Mouse (Mus musculus): ENCODE measurements around the gene Adamts20. TPM values are rescaled to one million over a fixed set of nuclear protein-coding genes. Genes with fewer than 3 reads are reported as not detected.
"Not testable (repeated sequence)": the region's sequence is repeated elsewhere in the genome, so short reads cannot be mapped to it uniquely, and the experiment has no call there.

Gene Adamts20
- 0.88 and 1.1 TPM in 2 replicates for polyA plus RNA-seq (2014; fragmentation: Nextera tagmentation; extraction: Ambion mirVana)

DNA sequence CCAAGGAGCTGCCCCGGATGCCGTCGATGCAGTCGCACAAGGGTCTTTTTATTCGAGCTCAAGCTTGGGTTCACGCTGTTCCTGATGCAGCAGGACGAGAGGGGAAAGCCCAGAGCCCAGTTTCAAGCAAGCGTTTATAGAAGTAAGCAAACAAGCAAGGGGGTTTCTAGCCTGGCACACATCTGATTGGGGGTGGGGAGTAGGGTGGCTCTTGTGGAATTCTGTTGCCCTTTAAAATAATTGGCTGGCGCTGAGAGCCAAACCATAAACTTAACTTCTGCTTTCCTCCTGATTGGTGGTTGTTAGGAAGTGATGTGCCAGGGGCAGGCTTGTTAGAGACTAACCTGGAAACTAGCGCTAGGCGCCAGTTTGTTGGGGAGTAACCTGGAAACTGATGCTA is at the start of gene Adamts20:
TSS of gene Adamts20 (minus strand) at position 101 of the 400 bp plus-strand sequence.
- Histone ChIP-seq H3K4me3 (ENCODE audit: control insufficient read depth in 1 of 2, insufficient read depth in 1 of 2, low read depth in 1 of 2, low read length in 2 of 2) (no peak within 1 kb of the TSS), H3K9ac (ENCODE audit: low read length) (no peak within 1 kb of the TSS), H3K36me3 (ENCODE audit: control insufficient read depth, insufficient read depth, low read length) (no peaks in the 10 kb centered on the region), H3K4me1 (ENCODE audit: control insufficient read depth in 2 of 2, insufficient read depth in 2 of 2, low read length in 2 of 2) (no peaks in the 10 kb centered on the region), H3K4me2 (ENCODE audit: low read length) (no peak within 1 kb of the TSS), H3K27me3 (ENCODE audit: control insufficient read depth, insufficient read depth, low read length) (no peaks in the 10 kb centered on the region), H3K9me3 (ENCODE audit: control insufficient read depth, low read length) (no peaks in the 10 kb centered on the region), H3K27ac (replicated peaks in 1 of 2; ENCODE audit: control insufficient read depth in 1 of 2, insufficient read depth in 1 of 2, low read depth in 2 of 2, low read length in 2 of 2) (no peak within 1 kb of the TSS)
- no peak for ATAC-seq (ENCODE audit: insufficient number of reproducible peaks, insufficient read depth, low FRiP score, low read depth)
- WGBS, result 81% methylated on average over 11 of the region's 11 CpGs

DNA sequence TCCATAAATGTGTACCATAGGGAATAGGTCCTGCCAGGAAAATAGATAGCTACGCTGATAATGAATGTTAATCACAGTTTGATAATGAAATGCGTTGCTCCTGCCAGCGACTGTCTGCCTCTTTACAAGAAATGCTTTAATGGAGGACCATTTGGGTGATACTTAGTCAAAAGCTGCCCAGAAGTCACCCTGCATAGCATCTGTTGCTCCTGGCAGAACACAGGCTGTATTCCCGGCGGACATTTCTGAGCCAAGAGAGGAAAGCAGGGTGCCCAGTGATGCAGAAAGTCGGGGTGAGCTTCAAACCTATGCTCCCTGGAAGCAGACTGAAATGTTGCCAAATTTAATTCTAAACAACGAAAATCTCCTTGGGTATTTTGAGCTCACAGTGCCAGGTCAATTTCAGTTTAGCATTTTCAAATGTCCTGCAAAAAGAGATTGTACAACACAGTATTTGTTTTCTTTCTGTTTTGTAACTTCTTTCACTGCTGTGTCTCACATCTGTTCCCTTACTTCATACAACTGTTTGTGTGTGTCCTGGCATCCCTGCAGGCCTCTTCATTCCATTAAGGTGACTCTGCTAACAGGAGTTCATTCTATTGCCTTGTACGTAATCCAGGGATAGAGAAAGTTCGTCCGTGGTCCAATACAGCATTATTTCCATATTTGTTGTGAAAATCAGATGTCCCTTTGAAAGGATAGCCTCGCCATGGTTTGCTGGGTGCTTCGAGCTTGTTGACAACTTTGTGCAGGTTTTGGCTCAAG is 38.4 kb upstream of the Adamts20 start:
- no peaks in the 10 kb centered on the region for H3K36me3 ChIP-seq (ENCODE audit: control insufficient read depth, insufficient read depth, low read length)
- no peak overlapping the region for H3K4me3 ChIP-seq (ENCODE audit: control insufficient read depth in 1 of 2, insufficient read depth in 1 of 2, low read depth in 1 of 2, low read length in 2 of 2)
- H3K27me3 ChIP-seq (ENCODE audit: control insufficient read depth, insufficient read depth, low read length), result no peaks in the 10 kb centered on the region
- H3K27ac ChIP-seq (replicated peaks in 1 of 2; ENCODE audit: control insufficient read depth in 1 of 2, insufficient read depth in 1 of 2, low read depth in 2 of 2, low read length in 2 of 2), result no peak overlapping the region
- peaks cover 3% of the 10 kb centered on the region for H3K9me3 ChIP-seq (ENCODE audit: control insufficient read depth, low read length)
- 73% methylated on average over 12 of the region's 12 CpGs for WGBS
- ATAC-seq (ENCODE audit: insufficient number of reproducible peaks, insufficient read depth, low FRiP score, low read depth), result no peak
- no peak overlapping the region for H3K4me2 ChIP-seq (ENCODE audit: low read length)
- H3K4me1 ChIP-seq (ENCODE audit: control insufficient read depth in 2 of 2, insufficient read depth in 2 of 2, low read length in 2 of 2), result no peaks in the 10 kb centered on the region; a peak in 1 of 4 replicates
- no peak overlapping the region for H3K9ac ChIP-seq (ENCODE audit: low read length)

DNA sequence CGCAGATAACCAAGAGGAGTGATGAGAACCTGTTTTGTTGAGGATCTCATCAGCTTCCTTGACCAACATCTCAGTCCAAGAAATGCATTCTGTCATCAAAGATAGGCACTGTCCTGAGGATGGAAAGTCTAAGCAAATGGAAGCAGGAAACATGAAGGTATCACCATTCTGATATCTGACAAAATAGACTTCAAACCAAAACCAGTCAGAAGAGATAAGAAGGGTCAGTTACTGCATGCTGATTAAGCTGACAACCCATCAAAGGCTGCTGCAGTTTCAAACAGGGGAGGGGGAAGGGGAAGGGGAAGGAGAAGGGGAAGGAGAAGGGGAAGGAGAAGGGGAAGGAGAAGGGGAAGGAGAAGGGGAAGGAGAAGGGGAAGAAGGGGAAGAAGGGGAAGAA is 34.0 kb upstream of the Adamts20 start:
- no peak for ATAC-seq (ENCODE audit: insufficient number of reproducible peaks, insufficient read depth, low FRiP score, low read depth)
- WGBS, result 41% methylated on average over 1 of the region's 1 CpGs
- Histone ChIP-seq H3K4me2 (ENCODE audit: low read length) (no peak overlapping the region), H3K4me3 (ENCODE audit: control insufficient read depth in 1 of 2, insufficient read depth in 1 of 2, low read depth in 1 of 2, low read length in 2 of 2) (no peak overlapping the region), H3K9me3 (ENCODE audit: control insufficient read depth, low read length) (peaks cover 3% of the 10 kb centered on the region; the same call in 1 of the 2 replicates), H3K4me1 (ENCODE audit: control insufficient read depth in 2 of 2, insufficient read depth in 2 of 2, low read length in 2 of 2) (no peaks in the 10 kb centered on the region), H3K36me3 (ENCODE audit: control insufficient read depth, insufficient read depth, low read length) (no peaks in the 10 kb centered on the region), H3K27ac (replicated peaks in 1 of 2; ENCODE audit: control insufficient read depth in 1 of 2, insufficient read depth in 1 of 2, low read depth in 2 of 2, low read length in 2 of 2) (no peak overlapping the region), H3K27me3 (ENCODE audit: control insufficient read depth, insufficient read depth, low read length) (no peaks in the 10 kb centered on the region), H3K9ac (ENCODE audit: low read length) (no peak overlapping the region)

DNA sequence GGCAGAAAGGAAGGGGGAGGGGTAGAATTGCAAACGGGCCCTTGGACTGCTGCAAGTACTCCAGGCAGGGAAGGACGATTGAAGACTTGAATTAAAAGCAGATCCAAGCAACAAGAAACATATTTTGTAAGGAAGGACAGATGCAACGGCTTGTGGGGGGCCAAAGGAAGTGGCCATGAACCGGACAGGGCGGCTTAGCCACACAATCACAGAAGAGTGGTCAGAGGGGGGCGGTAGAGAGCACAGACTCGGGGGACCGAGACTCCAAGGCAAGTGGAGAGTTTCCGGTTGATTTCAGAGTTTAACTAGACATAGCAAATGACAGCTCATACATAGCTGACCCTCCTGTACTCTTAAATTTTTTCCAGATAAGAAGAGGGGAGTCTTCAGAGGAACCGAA is 30.7 kb upstream of the Adamts20 start:
- Histone ChIP-seq H3K36me3 (ENCODE audit: control insufficient read depth, insufficient read depth, low read length) (no peaks in the 10 kb centered on the region), H3K4me2 (ENCODE audit: low read length) (no peak overlapping the region)

DNA sequence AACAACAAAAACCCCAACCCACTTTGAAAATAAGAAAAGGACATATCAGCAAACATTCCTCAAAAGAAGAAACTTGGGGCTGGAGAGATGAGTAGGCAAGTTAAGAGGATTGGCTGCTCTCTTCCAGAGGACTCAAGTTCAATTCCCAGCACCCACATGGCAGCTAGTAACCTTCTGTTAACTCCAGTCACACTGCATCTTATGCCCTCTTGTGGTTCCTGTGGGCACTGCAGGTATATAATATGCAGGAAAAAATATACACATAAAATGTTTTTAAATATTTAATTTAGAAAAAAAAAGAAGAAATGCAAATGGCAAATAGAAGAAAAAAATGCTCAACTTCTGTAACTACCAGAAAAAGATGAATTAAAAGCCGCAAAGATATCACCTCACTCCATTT is 29.2 kb upstream of the Adamts20 start:
- Histone ChIP-seq H3K9ac (ENCODE audit: low read length) (no peak overlapping the region), H3K27me3 (ENCODE audit: control insufficient read depth, insufficient read depth, low read length) (no peaks in the 10 kb centered on the region), H3K4me2 (ENCODE audit: low read length) (no peak overlapping the region), H3K4me1 (ENCODE audit: control insufficient read depth in 2 of 2, insufficient read depth in 2 of 2, low read length in 2 of 2) (no peaks in the 10 kb centered on the region), H3K36me3 (ENCODE audit: control insufficient read depth, insufficient read depth, low read length) (no peaks in the 10 kb centered on the region), H3K27ac (replicated peaks in 1 of 2; ENCODE audit: control insufficient read depth in 1 of 2, insufficient read depth in 1 of 2, low read depth in 2 of 2, low read length in 2 of 2) (no peak overlapping the region), H3K4me3 (ENCODE audit: control insufficient read depth in 1 of 2, insufficient read depth in 1 of 2, low read depth in 1 of 2, low read length in 2 of 2) (no peak overlapping the region), H3K9me3 (ENCODE audit: control insufficient read depth, low read length) (peaks cover 5% of the 10 kb centered on the region; the same call in 1 of the 2 replicates)
- ATAC-seq (ENCODE audit: insufficient number of reproducible peaks, insufficient read depth, low FRiP score, low read depth), result no peak
- 95% methylated on average over 1 of the region's 1 CpGs for WGBS

More for the DNA sequence above, 30.7 kb upstream of the Adamts20 start:
- Histone ChIP-seq H3K9me3 (ENCODE audit: control insufficient read depth, low read length) (peaks cover 5% of the 10 kb centered on the region; the same call in 1 of the 2 replicates), H3K9ac (ENCODE audit: low read length) (no peak overlapping the region), H3K4me3 (ENCODE audit: control insufficient read depth in 1 of 2, insufficient read depth in 1 of 2, low read depth in 1 of 2, low read length in 2 of 2) (no peak overlapping the region), H3K27me3 (ENCODE audit: control insufficient read depth, insufficient read depth, low read length) (no peaks in the 10 kb centered on the region), H3K4me1 (ENCODE audit: control insufficient read depth in 2 of 2, insufficient read depth in 2 of 2, low read length in 2 of 2) (no peaks in the 10 kb centered on the region), H3K27ac (replicated peaks in 1 of 2; ENCODE audit: control insufficient read depth in 1 of 2, insufficient read depth in 1 of 2, low read depth in 2 of 2, low read length in 2 of 2) (no peak overlapping the region)
- 72% methylated on average over 10 of the region's 10 CpGs for WGBS
- no peak for ATAC-seq (ENCODE audit: insufficient number of reproducible peaks, insufficient read depth, low FRiP score, low read depth)

DNA sequence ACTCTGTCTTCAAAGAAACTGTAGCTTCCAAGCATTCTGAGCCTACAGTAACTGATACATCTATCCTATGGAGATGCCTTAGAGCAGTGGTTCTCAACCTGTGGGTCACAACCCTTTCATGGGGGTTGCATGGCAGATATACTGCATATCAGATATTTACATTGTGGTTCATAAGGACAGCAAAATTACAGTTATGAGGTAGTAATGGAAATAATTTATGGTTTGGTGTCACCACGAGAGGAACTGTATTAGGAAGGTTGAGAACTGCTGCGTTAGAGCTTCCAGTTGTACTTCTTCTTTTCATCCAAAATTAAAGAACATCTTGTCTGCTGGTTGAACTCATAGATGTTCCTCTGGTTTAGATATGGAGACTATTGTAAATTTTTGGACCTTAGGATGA is 24.2 kb upstream of the Adamts20 start:
- no peak for ATAC-seq (ENCODE audit: insufficient number of reproducible peaks, insufficient read depth, low FRiP score, low read depth)
- Histone ChIP-seq H3K27ac (replicated peaks in 1 of 2; ENCODE audit: control insufficient read depth in 1 of 2, insufficient read depth in 1 of 2, low read depth in 2 of 2, low read length in 2 of 2) (no peak overlapping the region), H3K9me3 (ENCODE audit: control insufficient read depth, low read length) (peaks cover 4% of the 10 kb centered on the region; the same call in 1 of the 2 replicates), H3K27me3 (ENCODE audit: control insufficient read depth, insufficient read depth, low read length) (no peaks in the 10 kb centered on the region), H3K9ac (ENCODE audit: low read length) (no peak overlapping the region), H3K4me1 (ENCODE audit: control insufficient read depth in 2 of 2, insufficient read depth in 2 of 2, low read length in 2 of 2) (no peaks in the 10 kb centered on the region), H3K36me3 (ENCODE audit: control insufficient read depth, insufficient read depth, low read length) (no peaks in the 10 kb centered on the region), H3K4me2 (ENCODE audit: low read length) (no peak overlapping the region), H3K4me3 (ENCODE audit: control insufficient read depth in 1 of 2, insufficient read depth in 1 of 2, low read depth in 1 of 2, low read length in 2 of 2) (no peak overlapping the region)
- WGBS, result 85% methylated on average over 2 of the region's 2 CpGs

DNA sequence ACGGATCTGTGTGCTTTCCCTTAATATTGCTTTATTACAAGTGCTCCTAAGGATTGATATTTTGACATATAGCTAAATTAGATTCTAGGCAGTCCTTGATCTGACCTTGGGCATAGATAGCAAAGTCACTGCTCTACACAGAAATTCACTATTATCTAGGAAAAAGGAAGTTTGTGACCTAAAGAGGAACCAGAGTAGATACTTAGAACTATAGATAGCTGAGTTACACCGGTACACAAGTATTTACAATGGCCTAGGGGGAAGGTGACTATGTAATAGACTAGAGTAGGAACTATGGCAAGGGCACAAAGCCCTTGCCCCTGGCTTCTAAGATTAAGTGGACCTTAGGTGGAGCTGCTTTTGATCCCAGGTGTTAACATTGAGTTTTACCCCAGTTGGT is 22.8 kb upstream of the Adamts20 start:
- H3K4me1 ChIP-seq (ENCODE audit: control insufficient read depth in 2 of 2, insufficient read depth in 2 of 2, low read length in 2 of 2); H3K9me3 ChIP-seq (ENCODE audit: control insufficient read depth, low read length); H3K4me3 ChIP-seq (ENCODE audit: control insufficient read depth in 1 of 2, insufficient read depth in 1 of 2, low read depth in 1 of 2, low read length in 2 of 2); H3K4me2 ChIP-seq (ENCODE audit: low read length); H3K36me3 ChIP-seq (ENCODE audit: control insufficient read depth, insufficient read depth, low read length); H3K9ac ChIP-seq (ENCODE audit: low read length); H3K27me3 ChIP-seq (ENCODE audit: control insufficient read depth, insufficient read depth, low read length); ATAC-seq (ENCODE audit: insufficient number of reproducible peaks, insufficient read depth, low FRiP score, low read depth); H3K27ac ChIP-seq (replicated peaks in 1 of 2; ENCODE audit: control insufficient read depth in 1 of 2, insufficient read depth in 1 of 2, low read depth in 2 of 2, low read length in 2 of 2): not testable (repeated sequence)
- 81% methylated on average over 2 of the region's 2 CpGs for WGBS

DNA sequence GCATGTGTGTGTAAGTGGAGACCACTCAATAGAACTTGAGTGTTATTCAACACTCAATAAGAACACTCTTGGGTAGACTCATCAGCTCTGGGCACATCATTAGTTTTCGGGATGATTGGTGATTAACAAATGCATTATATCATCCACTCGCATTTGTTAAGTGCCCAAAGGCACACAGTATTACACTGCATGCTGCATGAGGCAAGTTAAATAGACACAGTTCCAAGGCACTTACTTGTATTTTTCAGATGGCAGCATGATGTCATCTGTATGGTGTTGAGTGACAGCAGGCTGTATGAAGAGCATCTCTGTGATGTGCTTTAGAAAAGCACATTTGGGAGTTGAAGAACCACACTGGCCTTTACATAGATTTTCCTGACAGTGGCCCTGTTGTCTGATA is 17.3 kb upstream of the Adamts20 start:
- no peak overlapping the region for H3K4me2 ChIP-seq (ENCODE audit: low read length)
- H3K9ac ChIP-seq (ENCODE audit: low read length), result no peak overlapping the region

More for the DNA sequence above, 17.3 kb upstream of the Adamts20 start:
- Histone ChIP-seq H3K36me3 (ENCODE audit: control insufficient read depth, insufficient read depth, low read length) (no peaks in the 10 kb centered on the region), H3K4me3 (ENCODE audit: control insufficient read depth in 1 of 2, insufficient read depth in 1 of 2, low read depth in 1 of 2, low read length in 2 of 2) (no peak overlapping the region), H3K4me1 (ENCODE audit: control insufficient read depth in 2 of 2, insufficient read depth in 2 of 2, low read length in 2 of 2) (no peaks in the 10 kb centered on the region), H3K27ac (replicated peaks in 1 of 2; ENCODE audit: control insufficient read depth in 1 of 2, insufficient read depth in 1 of 2, low read depth in 2 of 2, low read length in 2 of 2) (no peak overlapping the region), H3K9me3 (ENCODE audit: control insufficient read depth, low read length) (no peaks in the 10 kb centered on the region), H3K27me3 (ENCODE audit: control insufficient read depth, insufficient read depth, low read length) (no peaks in the 10 kb centered on the region)
- ATAC-seq (ENCODE audit: insufficient number of reproducible peaks, insufficient read depth, low FRiP score, low read depth), result no peak
- 81% methylated on average over 2 of the region's 2 CpGs for WGBS

Data from heart, embryonic 14.5 days (tissue).